Mouse (Mus musculus) stomach, embryonic 16.5 days (tissue): ENCODE results near the gene Ewsr1. TPM values are rescaled to one million over a fixed set of nuclear protein-coding genes. Genes with fewer than 3 reads are reported as not detected.
A peak's percentile ranks its signal among the peaks of the same experiment; 100 is the strongest.

Experiments
- ATAC-seq: fragments of 200-750 bp; cut with Nextera tagmentation; 2 replicates; pipeline ENCODE4 v1.8.0; 2017; ENCODE audit warnings: moderate number of reproducible peaks, moderate TSS enrichment; ENCODE audit not compliant: insufficient read depth, low FRiP score
- H3K27ac ChIP-seq: fragments of 300-500 bp; sonication (generic); 2 replicates; pipeline ENCODE4 v1.5.1; 2014; ENCODE audit warnings: low read length
- H3K27me3 ChIP-seq: fragments of 300-500 bp; sonication (generic); 2 replicates; pipeline ENCODE4 v1.6.1; 2014; ENCODE audit warnings: low read length, control low read depth, mixed read lengths; ENCODE audit not compliant: control insufficient read depth, insufficient read depth
- H3K36me3 ChIP-seq: fragments of 300-500 bp; sonication (generic); 2 replicates; pipeline ENCODE4 v1.6.1; 2014; ENCODE audit warnings: low read length; ENCODE audit not compliant: control insufficient read depth, insufficient read depth
- H3K4me1 ChIP-seq: fragments of 300-500 bp; sonication (generic); 2 replicates; pipeline ENCODE4 v1.6.1; 2014; ENCODE audit warnings: low read length, control low read depth, mixed read lengths; ENCODE audit not compliant: control insufficient read depth, insufficient read depth
- H3K4me2 ChIP-seq: fragments of 300-500 bp; sonication (generic); 2 replicates; pipeline ENCODE4 v1.6.1; 2014; ENCODE audit warnings: low read depth, low read length, mixed read lengths
- H3K4me3 ChIP-seq: fragments of 300-500 bp; sonication (generic); replicated peaks from 2 replicates; pipeline ENCODE4 v1.5.1; 2014; ENCODE audit warnings: mild to moderate bottlenecking, low read length
- H3K9ac ChIP-seq: fragments of 300-500 bp; sonication (generic); 2 replicates; pipeline ENCODE4 v1.6.1; 2014; ENCODE audit warnings: low read length
- H3K9me3 ChIP-seq: fragments of 300-500 bp; sonication (generic); replicated peaks from 2 replicates; pipeline ENCODE4 v1.6.1; 2016; ENCODE audit warnings: low read length, control low read depth; ENCODE audit not compliant: control insufficient read depth
- WGBS: fragments of 180-500 bp; shearing (Covaris S2); extraction: QIAGEN DNeasy Blood & Tissue Kit; methylation state at CpG from one replicate; pipeline ENCODE4 v1.1.7; 2014; 5-methylcytosine and 5-hydroxymethylcytosine counted together
- polyA plus RNA-seq: library from polyadenylated mRNA; unstranded; fragments of >200 nt; fragmentation: Nextera tagmentation; extraction: Ambion mirVana; gene quantifications from 2 replicates; pipeline ENCODE4 v1.2.1, GENCODE M21; 2015

Ewsr1 gene
- polyA plus RNA-seq, 1 experiment from 2014 or later = 537 TPM

GRCm38 (mm10) chr11:5055945-5056938 lies 42.8 kb downstream of the Ewsr1 start:
- Histone ChIP-seq H3K4me2 (no peak overlapping the region), H3K9me3 (no peaks in the 10 kb centered on the region), H3K4me1 (peaks cover 24% of the 10 kb centered on the region), H3K27ac (no peak overlapping the region), H3K27me3 (peaks cover 44% of the 10 kb centered on the region), H3K36me3 (no peaks in the 10 kb centered on the region), H3K9ac (peak overlapping the region; percentile 6; the same call in 1 of the 2 replicates), H3K4me3 (no peak overlapping the region)
- WGBS = 47% methylated on average over 23 of the region's 23 CpGs
- ATAC-seq = no peak

GRCm38 (mm10) chr11:5054874-5055273 lies 44.2 kb downstream of the Ewsr1 start:
- 55% methylated on average over 6 of the region's 6 CpGs for WGBS
- ATAC-seq = no peak
- Histone ChIP-seq H3K27ac (no peak overlapping the region), H3K4me2 (no peak overlapping the region), H3K4me3 (no peak overlapping the region), H3K27me3 (peaks cover 31% of the 10 kb centered on the region), H3K9me3 (no peaks in the 10 kb centered on the region), H3K4me1 (peaks cover 19% of the 10 kb centered on the region), H3K9ac (no peak overlapping the region), H3K36me3 (no peaks in the 10 kb centered on the region)

- Histone ChIP-seq H3K9ac (no peak overlapping the region), H3K27me3 (peaks cover 23% of the 10 kb centered on the region), H3K36me3 (no peaks in the 10 kb centered on the region), H3K4me3 (no peak overlapping the region), H3K9me3 (no peaks in the 10 kb centered on the region), H3K27ac (no peak overlapping the region), H3K4me2 (no peak overlapping the region), H3K4me1 (peaks cover 19% of the 10 kb centered on the region)
- peak; percentile 56; the same call in 1 of the 2 replicates for ATAC-seq
- 79% methylated on average over 14 of the region's 14 CpGs for WGBS
Observed at GRCm38 (mm10) chr11:5054151-5054550, 44.9 kb downstream of the Ewsr1 start.

GRCm38 (mm10) chr11:5052200-5052854 lies 46.7 kb downstream of the Ewsr1 start:
- Histone ChIP-seq H3K27me3 (peaks cover 11% of the 10 kb centered on the region), H3K9ac (no peak overlapping the region), H3K27ac (no peak overlapping the region), H3K4me3 (no peak overlapping the region), H3K9me3 (no peaks in the 10 kb centered on the region), H3K4me1 (peaks cover 14% of the 10 kb centered on the region), H3K4me2 (no peak overlapping the region), H3K36me3 (no peaks in the 10 kb centered on the region)
- 61% methylated on average over 10 of the region's 10 CpGs for WGBS
- ATAC-seq = no peak

DNA sequence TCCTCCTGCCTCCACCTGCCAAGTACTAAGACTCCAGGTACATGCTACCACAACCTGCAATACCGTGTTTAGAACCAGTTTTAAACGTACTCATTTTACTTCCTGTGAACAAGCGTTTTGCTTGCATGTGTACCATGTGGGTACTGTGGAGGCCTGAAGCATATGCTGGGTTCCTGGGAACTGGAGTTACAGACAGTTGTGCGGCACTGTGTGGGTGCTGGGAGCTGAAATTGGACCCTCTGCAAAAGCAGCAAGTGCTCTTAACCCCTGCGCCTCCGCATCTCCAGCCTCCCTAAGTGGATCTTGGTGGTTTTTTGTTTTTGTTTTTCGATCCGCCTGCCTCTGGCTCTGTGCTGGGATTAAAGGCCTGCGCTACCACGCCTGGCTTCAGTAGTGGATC lies 47.4 kb downstream of the Ewsr1 start:
- Histone ChIP-seq H3K4me3 (no peak overlapping the region), H3K27me3 (peaks cover 5% of the 10 kb centered on the region), H3K9ac (no peak overlapping the region), H3K4me1 (peaks cover 9% of the 10 kb centered on the region; the same call in 1 of the 2 replicates), H3K36me3 (no peaks in the 10 kb centered on the region), H3K4me2 (no peak overlapping the region), H3K27ac (no peak overlapping the region), H3K9me3 (no peaks in the 10 kb centered on the region)
- no peak for ATAC-seq
- WGBS = 78% methylated on average over 10 of the region's 10 CpGs

DNA sequence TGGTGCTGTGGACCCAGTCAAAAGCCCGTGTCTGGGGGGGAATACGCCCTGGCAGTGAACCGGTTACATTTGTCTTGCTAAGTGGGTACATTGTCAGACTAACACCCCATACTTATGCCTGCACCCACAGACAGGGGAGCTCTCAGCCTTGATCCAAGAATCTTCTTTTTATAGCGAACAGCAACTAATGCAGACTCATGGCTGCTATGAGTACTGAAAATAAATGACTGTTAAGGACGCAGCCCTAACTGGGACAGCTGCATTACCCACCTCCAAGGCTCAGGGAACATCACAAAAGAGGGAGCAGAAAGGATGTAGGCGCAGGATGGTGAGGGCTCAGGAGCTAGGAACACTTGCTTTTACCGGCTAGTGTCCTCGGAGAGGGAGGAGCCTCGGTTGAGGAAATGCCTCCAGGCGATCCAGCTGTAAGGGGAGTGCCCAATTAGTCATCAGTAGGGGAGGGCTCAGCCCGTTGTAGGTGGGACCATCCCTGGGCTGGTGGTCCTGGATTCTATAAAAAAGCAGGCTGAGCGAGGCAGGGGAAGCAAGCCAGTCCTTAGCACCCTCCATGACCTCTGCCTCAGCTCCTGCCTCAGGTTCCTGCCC lies 52.6 kb downstream of the Ewsr1 start:
- WGBS = 44% methylated on average over 12 of the region's 12 CpGs
- H3K4me1 ChIP-seq = no peaks in the 10 kb centered on the region
- H3K4me2 ChIP-seq = no peak overlapping the region
- H3K9ac ChIP-seq = no peak overlapping the region
- H3K27ac ChIP-seq = no peak overlapping the region
- H3K9me3 ChIP-seq = no peaks in the 10 kb centered on the region
- H3K27me3 ChIP-seq = no peaks in the 10 kb centered on the region
- H3K4me3 ChIP-seq = no peak overlapping the region
- ATAC-seq = no peak
- no peaks in the 10 kb centered on the region for H3K36me3 ChIP-seq

DNA sequence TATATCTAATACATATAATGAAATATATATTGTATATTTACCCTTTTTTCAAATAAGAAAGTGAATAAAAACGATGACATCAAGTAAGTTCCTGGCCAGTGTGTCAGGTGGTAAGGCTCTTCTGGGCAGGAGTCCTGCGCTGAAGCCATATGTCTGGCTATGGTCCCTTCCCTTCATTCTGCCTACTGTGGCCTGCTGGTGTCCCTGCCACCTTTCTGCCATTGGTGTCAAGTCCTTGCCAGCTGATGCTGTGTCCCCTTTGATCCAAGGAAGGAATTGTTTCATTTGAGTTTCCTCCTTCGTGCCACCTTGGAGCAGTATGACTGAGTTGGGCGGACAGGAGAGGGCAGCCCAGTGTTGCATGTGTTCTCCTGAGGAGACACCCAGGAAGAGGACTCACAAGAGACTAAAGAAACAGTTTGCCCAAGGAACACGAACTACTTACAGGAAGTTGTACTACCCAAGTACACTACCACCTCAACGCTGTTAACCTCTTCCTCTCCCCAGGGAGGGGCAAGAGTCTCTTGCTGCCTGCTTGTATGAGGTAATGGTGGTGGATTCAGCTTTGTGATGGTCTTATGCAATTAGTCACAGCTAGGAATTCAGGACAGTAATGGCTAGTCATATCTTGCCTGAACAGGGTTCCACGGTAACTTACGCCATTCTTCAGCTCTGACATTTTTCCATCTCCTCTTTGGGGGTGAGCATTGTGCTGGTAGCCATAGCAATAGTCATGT lies 56.3 kb downstream of the Ewsr1 start:
- Histone ChIP-seq H3K4me2 (no peak overlapping the region), H3K4me3 (no peak overlapping the region), H3K4me1 (no peaks in the 10 kb centered on the region), H3K9me3 (no peaks in the 10 kb centered on the region), H3K27ac (no peak overlapping the region), H3K27me3 (no peaks in the 10 kb centered on the region), H3K9ac (no peak overlapping the region), H3K36me3 (no peaks in the 10 kb centered on the region)
- 82% methylated on average over 8 of the region's 8 CpGs for WGBS
- ATAC-seq = no peak

DNA sequence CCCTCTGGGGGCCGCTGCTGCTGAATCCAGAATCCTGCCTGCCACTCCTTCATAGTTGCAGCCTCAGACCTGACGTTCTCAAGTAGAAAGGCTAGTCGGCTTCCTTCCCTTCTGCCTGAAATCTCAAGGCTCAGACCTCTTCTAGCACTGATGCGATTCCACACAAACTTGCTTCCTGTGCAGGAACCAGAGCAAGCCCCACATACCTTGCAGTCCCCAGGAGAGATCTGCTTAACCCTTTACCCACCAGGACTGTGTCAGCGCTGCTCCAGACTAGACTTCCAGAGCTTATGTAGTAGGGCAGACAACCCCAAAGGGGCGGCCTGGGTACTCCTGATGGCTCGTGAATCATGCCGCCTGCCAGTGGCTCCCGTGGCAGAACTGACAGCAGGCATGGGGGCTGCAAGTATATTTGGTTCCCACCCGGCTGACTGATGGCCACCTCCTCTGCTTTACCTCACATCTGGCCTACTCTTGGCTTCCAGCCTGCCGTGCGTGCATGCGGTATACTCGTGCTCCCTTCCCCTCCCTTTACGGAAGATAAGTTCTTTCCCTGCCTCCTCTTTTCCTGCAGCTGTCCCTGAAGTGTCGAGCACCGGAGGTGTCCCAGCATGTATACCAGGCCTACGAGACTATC lies 57.8 kb downstream of the Ewsr1 start:
- H3K4me2 ChIP-seq = no peak overlapping the region
- no peaks in the 10 kb centered on the region for H3K9me3 ChIP-seq
- H3K36me3 ChIP-seq = no peaks in the 10 kb centered on the region
- no peaks in the 10 kb centered on the region for H3K27me3 ChIP-seq
- ATAC-seq = no peak
- no peak overlapping the region for H3K27ac ChIP-seq
- 69% methylated on average over 18 of the region's 18 CpGs for WGBS
- H3K4me1 ChIP-seq = no peaks in the 10 kb centered on the region
- no peak overlapping the region for H3K9ac ChIP-seq
- no peak overlapping the region for H3K4me3 ChIP-seq
